ENCODE assay signal across 8 mouse cellular contexts in genomic region chr4:151057347-151058321, GRCm38 (mm10). TPM values are rescaled to one million over a fixed set of nuclear protein-coding genes. Genes with fewer than 3 reads are reported as not detected.
A peak's percentile ranks its signal among the peaks of the same experiment; 100 is the strongest.
DNase-seq lines count a peak whose midpoint lies in the region; ATAC-seq and TF ChIP-seq lines count a peak whose summit lies in the region.

Vamp3 (minus strand) TSS chr4:151057963.

- H3K9ac ChIP-seq in ES-Bruce4 (ENCODE audit: low read depth, poor library complexity, severe bottlenecking): peak within 1 kb of the TSS; percentile 76
- H3K9ac ChIP-seq in forebrain, embryonic 13.5 days: peak within 1 kb of the TSS; percentile 91
- peak within 1 kb of the TSS; percentile 94 for H3K9ac ChIP-seq in liver, postnatal 0 days (replicated peaks)
- peak within 1 kb of the TSS; percentile 93 for H3K9ac ChIP-seq in neural tube, embryonic 14.5 days (replicated peaks; ENCODE audit: low read depth, low read length)

- peaks cover 16% of the 10 kb centered on the region for H3K9me3 ChIP-seq in ES-Bruce4 (replicated peaks; ENCODE audit: control insufficient read depth, insufficient read depth, low read length, poor library complexity, severe bottlenecking)
- H3K9me3 ChIP-seq in forebrain, embryonic 13.5 days (replicated peaks): no peaks in the 10 kb centered on the region
- peaks cover 3% of the 10 kb centered on the region; the same call in 1 of the 2 replicates for H3K9me3 ChIP-seq in liver, postnatal 0 days (ENCODE audit: low read length)
- no peaks in the 10 kb centered on the region for H3K9me3 ChIP-seq in neural tube, embryonic 14.5 days (ENCODE audit: control insufficient read depth, low read length)

- H3K27ac ChIP-seq in ES-Bruce4 (ENCODE audit: insufficient read depth, low read length): peak within 1 kb of the TSS; percentile 63
- peak within 1 kb of the TSS; percentile 85 for H3K27ac ChIP-seq in forebrain, embryonic 13.5 days
- peak within 1 kb of the TSS; percentile 98 for H3K27ac ChIP-seq in liver, postnatal 0 days (ENCODE audit: low read depth)
- H3K27ac ChIP-seq in neural tube, embryonic 14.5 days (ENCODE audit: low read depth, low read length): peak within 1 kb of the TSS; percentile 97

- H3K36me3 ChIP-seq in ES-Bruce4 (ENCODE audit: control insufficient read depth, insufficient read depth, low read length, poor library complexity, severe bottlenecking): no peaks in the 10 kb centered on the region; the same call in 1 of the 2 replicates
- peaks cover 38% of the 10 kb centered on the region for H3K36me3 ChIP-seq in forebrain, embryonic 13.5 days (ENCODE audit: poor library complexity, severe bottlenecking)
- H3K36me3 ChIP-seq in liver, postnatal 0 days (replicated peaks; ENCODE audit: insufficient read depth, low read length): peaks cover 17% of the 10 kb centered on the region
- H3K36me3 ChIP-seq in neural tube, embryonic 14.5 days (ENCODE audit: control insufficient read depth, insufficient read depth, low read length): peaks cover 13% of the 10 kb centered on the region

- peak within 1 kb of the TSS; percentile 76 for H3K4me2 ChIP-seq in forebrain, embryonic 13.5 days
- H3K4me2 ChIP-seq in liver, postnatal 0 days (ENCODE audit: low read depth, low read length): peak within 1 kb of the TSS; percentile 78
- peak within 1 kb of the TSS; percentile 81 for H3K4me2 ChIP-seq in neural tube, embryonic 14.5 days (ENCODE audit: low read depth, low read length)

- peak; percentile 96 for TF ChIP-seq POLR2A in ES-Bruce4 (IDR thresholded peaks at IDR 0.05; ENCODE audit: insufficient read depth, low read length)

- H3K27me3 ChIP-seq in ES-Bruce4 (ENCODE audit: control insufficient read depth, insufficient read depth, low read length, poor library complexity, severe bottlenecking): no peaks in the 10 kb centered on the region
- H3K27me3 ChIP-seq in forebrain, embryonic 13.5 days: no peaks in the 10 kb centered on the region
- no peaks in the 10 kb centered on the region for H3K27me3 ChIP-seq in liver, postnatal 0 days (ENCODE audit: insufficient read depth, low read length)
- 0 out of 2 replicates have a peak, but pooled peaks cover 3% of the 10 kb centered on the region for H3K27me3 ChIP-seq in neural tube, embryonic 14.5 days (ENCODE audit: control insufficient read depth, insufficient read depth, low read length)

- intact Hi-C loops in heart, postnatal 10 days (cut with DNase I): no loop called here

- H3K4me1 ChIP-seq in ES-Bruce4 (ENCODE audit: control insufficient read depth, insufficient read depth, low read length): no peaks in the 10 kb centered on the region
- peaks cover 21% of the 10 kb centered on the region for H3K4me1 ChIP-seq in forebrain, embryonic 13.5 days
- H3K4me1 ChIP-seq in liver, postnatal 0 days (ENCODE audit: insufficient read depth): peaks cover 14% of the 10 kb centered on the region
- peaks cover 11% of the 10 kb centered on the region for H3K4me1 ChIP-seq in neural tube, embryonic 14.5 days (ENCODE audit: control insufficient read depth, insufficient read depth, low read length)

- peak within 1 kb of the TSS; percentile 88 for H3K4me3 ChIP-seq in ES-Bruce4 (ENCODE audit: low read depth, low read length)
- peak within 1 kb of the TSS; percentile 91 for H3K4me3 ChIP-seq in forebrain, embryonic 13.5 days
- H3K4me3 ChIP-seq in liver, postnatal 0 days (ENCODE audit: low read depth, low read length): peak within 1 kb of the TSS; percentile 99
- H3K4me3 ChIP-seq in neural tube, embryonic 14.5 days (ENCODE audit: low read depth, low read length): peak within 1 kb of the TSS; percentile 92

- TF ChIP-seq EP300 in ES-Bruce4 (IDR thresholded peaks at IDR 0.05; ENCODE audit: insufficient read depth, low read depth, low read length): no peak
- no peak for TF ChIP-seq EP300 in liver, postnatal 0 days (IDR thresholded peaks at IDR 0.05; ENCODE audit: low read depth)

- TF ChIP-seq CTCF in ES-Bruce4 (IDR thresholded peaks at IDR 0.05; ENCODE audit: low read depth, low read length): no peak
- 0 out of 2 replicates have a peak, but pooled peaks have one; percentile 9 for TF ChIP-seq CTCF in liver, postnatal 0 days (IDR thresholded peaks at IDR 0.05; ENCODE audit: low read depth)

- under 1% methylated on average over 114 of the region's 114 CpGs for WGBS in forebrain, embryonic 13.5 days
- under 1% methylated on average over 114 of the region's 114 CpGs for WGBS in large intestine, adult 2 months
- 1% methylated on average over 102 of the region's 114 CpGs for WGBS in liver, postnatal 0 days (ENCODE audit: insufficient replicate concordance)
- WGBS in neural tube, embryonic 14.5 days: under 1% methylated on average over 105 of the region's 114 CpGs

- peak; percentile 95 for ATAC-seq in cerebellum, adult (ENCODE audit: insufficient number of reproducible peaks, low FRiP score, low TSS enrichment)
- ATAC-seq in forebrain, embryonic 13.5 days: peak; percentile 99
- peak; percentile 98 for ATAC-seq in liver, postnatal 0 days
- ATAC-seq in neural tube, embryonic 14.5 days (ENCODE audit: low read depth): peak; percentile 98

- DNase-seq in heart, postnatal 10 days: peak; percentile 99
- DNase-seq in large intestine, adult 2 months (ENCODE audit: low read depth, low spot score): peak; percentile 93
- peak; percentile 100 for DNase-seq in liver, postnatal 0 days
- DNase-seq in testis, postnatal 10 days (ENCODE audit: low spot score): peak; percentile 100

RNA-seq across cellular contexts. Expression of gene Vamp3, which starts in this region (rescaled TPM):
- 68.2 and 77.0 TPM in 2 replicates for polyA plus RNA-seq in ES-Bruce4 (2011; ENCODE audit: insufficient read depth, insufficient read length, low read depth, missing spikeins)
- polyA plus RNA-seq in forebrain, embryonic 13.5 days (2015; fragmentation: Nextera tagmentation; extraction: Ambion mirVana): 77.3 and 80.1 TPM in 2 replicates
- total RNA-seq in heart, postnatal 10 days (2021): 10 to 100 TPM; 79.9 to 84.5 TPM
- 54.0 and 61.4 TPM in 2 replicates for polyA plus RNA-seq in large intestine, adult 2 months (2012; rRNA removed)
- polyA plus RNA-seq in liver, postnatal 0 days (2015; fragmentation: Nextera tagmentation; extraction: Ambion mirVana): 23.4 and 24.8 TPM in 2 replicates
- 36.6 and 45.2 TPM in 2 replicates for polyA plus RNA-seq in neural tube, embryonic 14.5 days (2014; fragmentation: Nextera tagmentation; extraction: Ambion mirVana)

Comparison
In these comparisons a context has a peak if more than half of its experiments do, and no peak if none do; other contexts are left out.
1. Peak in every context shown above with its lines: DNase-seq, ATAC-seq, H3K4me3 ChIP-seq and H3K27ac ChIP-seq.